Mouse (Mus musculus): ENCODE data around the gene Snd1.

- TF ChIP-seq CTCF (conservative IDR thresholded peaks at IDR 0.05; ENCODE audit: low read length) (no peak), POU5F1 (IDR thresholded peaks at IDR 0.05; ENCODE audit: borderline replicate concordance, low read length) (no peak), NANOG (IDR thresholded peaks at IDR 0.05; ENCODE audit: borderline replicate concordance, low read length) (no peak)
Observed at GRCm38 (mm10) chr6:28459221-28459668, 15.7 kb upstream of the Snd1 start.

All from E14TG2a.4 (cell line).